Mouse (Mus musculus) naive thymus-derived CD4-positive, alpha-beta T cell, adult 5 months (primary cell): ENCODE results near the gene 1700003H04Rik. TPM values are rescaled to one million over a fixed set of nuclear protein-coding genes. Genes with fewer than 3 reads are reported as not detected.

Experiments
- polyA plus RNA-seq: library from polyadenylated mRNA; unstranded; fragments of 100-300 nt; shearing (Covaris generic); gene quantifications from one replicate; pipeline ENCODE4 v1.2.1, GENCODE M21; 2017

Gene 1700003H04Rik
- not detected for polyA plus RNA-seq

DNA sequence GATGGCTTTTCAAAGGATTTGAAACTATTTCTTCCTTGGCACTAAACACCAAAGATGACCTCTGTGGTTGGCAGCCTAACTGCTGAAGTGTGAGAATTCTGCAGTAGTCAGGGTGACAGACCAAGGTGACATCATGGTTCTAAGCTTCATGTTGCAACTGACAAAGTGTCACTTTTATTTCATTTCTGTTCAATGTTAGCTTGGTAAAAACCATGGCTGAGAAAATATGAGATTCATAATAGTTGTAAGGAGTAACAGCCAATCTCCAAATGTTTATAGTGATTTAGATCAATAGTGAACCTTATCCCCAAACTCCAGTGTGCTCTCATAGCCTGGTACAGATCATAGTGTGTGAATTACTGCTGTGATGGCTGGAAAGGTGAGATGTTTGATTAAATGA lies at the start of gene 1700003H04Rik:
1700003H04Rik (minus strand) TSS at position 101 of the 400 bp plus-strand sequence.

Other genes starting within 250 kb of the 1700003H04Rik start
- 0.25 TPM for gene 1700006A11Rik, start 155.1 kb downstream of the 1700003H04Rik start, polyA plus RNA-seq